Mouse (Mus musculus) midbrain, embryonic 14.5 days (tissue): ENCODE measurements around the gene Slc43a1. TPM values are rescaled to one million over a fixed set of nuclear protein-coding genes. Genes with fewer than 3 reads are reported as not detected.

Experiments used
- ATAC-seq: fragments of 200-750 bp; cut with Nextera tagmentation; 2 replicates; pipeline ENCODE4 v1.8.0; 2017; ENCODE audit warnings: moderate number of reproducible peaks, moderate library complexity; ENCODE audit not compliant: low FRiP score, low TSS enrichment
- DNase-seq: peaks from one replicate; pipeline ENCODE4 v3.0.0-alpha.2; 2015
- H3K27ac ChIP-seq: fragments of 300-500 bp; sonication (generic); replicated peaks from 2 replicates; pipeline ENCODE4 v1.5.1; 2014; ENCODE audit warnings: mild to moderate bottlenecking, low read depth, low read length, moderate library complexity
- H3K27me3 ChIP-seq: fragments of 300-500 bp; sonication (generic); 2 replicates; pipeline ENCODE4 v1.6.1; 2014; ENCODE audit warnings: low read length, control low read depth, mixed read lengths; ENCODE audit not compliant: control insufficient read depth, insufficient read depth
- H3K36me3 ChIP-seq: fragments of 300-500 bp; sonication (generic); 2 replicates; pipeline ENCODE4 v1.6.1; 2014; ENCODE audit warnings: low read length, control low read depth; ENCODE audit not compliant: control insufficient read depth, insufficient read depth
- H3K4me1 ChIP-seq: fragments of 300-500 bp; sonication (generic); 2 replicates; pipeline ENCODE4 v1.6.1; 2014; ENCODE audit warnings: mild to moderate bottlenecking, antibody characterized with exemption, low read length, control low read depth; ENCODE audit not compliant: control insufficient read depth, insufficient read depth
- H3K4me2 ChIP-seq: fragments of 300-500 bp; sonication (generic); 2 replicates; pipeline ENCODE4 v1.6.1; 2014; ENCODE audit warnings: mild to moderate bottlenecking, low read length, moderate library complexity
- H3K4me3 ChIP-seq: fragments of 300-500 bp; sonication (generic); replicated peaks from 2 replicates; pipeline ENCODE4 v1.5.1; 2014; ENCODE audit warnings: low read depth, low read length
- H3K9ac ChIP-seq: fragments of 300-500 bp; sonication (generic); replicated peaks from 2 replicates; pipeline ENCODE4 v1.6.1; 2014; ENCODE audit warnings: mild to moderate bottlenecking, low read length, moderate library complexity
- H3K9me3 ChIP-seq: fragments of 300-500 bp; sonication (generic); 2 replicates; pipeline ENCODE4 v1.6.1; 2016; ENCODE audit warnings: low read length, control low read depth, mixed read lengths; ENCODE audit not compliant: control insufficient read depth
- WGBS: fragments of 180-500 bp; shearing (Covaris S2); extraction: QIAGEN DNeasy Blood & Tissue Kit; methylation state at CpG from one replicate; pipeline ENCODE4 v1.1.7; 2014; 5-methylcytosine and 5-hydroxymethylcytosine counted together
- polyA plus RNA-seq: library from polyadenylated mRNA; unstranded; fragments of >200 nt; fragmentation: Nextera tagmentation; extraction: Ambion mirVana; gene quantifications from 2 replicates; pipeline ENCODE4 v1.2.1, GENCODE M21; 2014

Gene Slc43a1
- polyA plus RNA-seq, 1 experiment from 2014 or later: 2.4 TPM

- DNase-seq (peak; percentile 25), ATAC-seq (no peak)
- H3K36me3 ChIP-seq: no peaks in the 10 kb centered on the region
- H3K4me1 ChIP-seq: peaks cover 14% of the 10 kb centered on the region
- H3K4me3 ChIP-seq: peak overlapping the region; percentile 50
- H3K9me3 ChIP-seq: no peaks in the 10 kb centered on the region
- WGBS: under 1% methylated on average over 47 of the region's 47 CpGs
- H3K27me3 ChIP-seq: peaks cover 44% of the 10 kb centered on the region
- peak overlapping the region; percentile 50 for H3K9ac ChIP-seq
- H3K27ac ChIP-seq: no peak overlapping the region
- peak overlapping the region; percentile 88 for H3K4me2 ChIP-seq
Measured at GRCm38 (mm10) chr2:84838993-84839980, 637 bp downstream of the Slc43a1 start.

- peaks cover 14% of the 10 kb centered on the region for H3K4me1 ChIP-seq
- WGBS: under 1% methylated on average over 54 of the region's 54 CpGs
- no peaks in the 10 kb centered on the region for H3K9me3 ChIP-seq
- H3K4me2 ChIP-seq: peak overlapping the region; percentile 88
- H3K9ac ChIP-seq: peak overlapping the region; percentile 50
- H3K36me3 ChIP-seq: no peaks in the 10 kb centered on the region
- H3K27ac ChIP-seq: no peak overlapping the region
- DNase-seq: peak; percentile 73
- H3K27me3 ChIP-seq: peaks cover 44% of the 10 kb centered on the region
- peak; percentile 71 for ATAC-seq
- H3K4me3 ChIP-seq: peak overlapping the region; percentile 50
Measured at GRCm38 (mm10) chr2:84840016-84840747, 1.5 kb downstream of the Slc43a1 start.

- ATAC-seq: no peak; the same call in 1 of the 2 replicates
- H3K36me3 ChIP-seq: no peaks in the 10 kb centered on the region
- WGBS: 11% methylated on average over 17 of the region's 17 CpGs
- H3K4me1 ChIP-seq: peaks cover 14% of the 10 kb centered on the region
- no peak overlapping the region for H3K27ac ChIP-seq
- peak overlapping the region; percentile 50 for H3K4me3 ChIP-seq
- H3K27me3 ChIP-seq: peaks cover 44% of the 10 kb centered on the region
- H3K4me2 ChIP-seq: peak overlapping the region; percentile 88
- no peak for DNase-seq
- H3K9me3 ChIP-seq: no peaks in the 10 kb centered on the region
- H3K9ac ChIP-seq: peak overlapping the region; percentile 50; the same call in 1 of the 2 replicates
Measured at GRCm38 (mm10) chr2:84840748-84841563, 2.3 kb downstream of the Slc43a1 start.

- Histone ChIP-seq H3K4me3 (no peak overlapping the region), H3K4me2 (no peak overlapping the region), H3K9ac (no peak overlapping the region), H3K9me3 (no peaks in the 10 kb centered on the region), H3K27ac (no peak overlapping the region), H3K36me3 (no peaks in the 10 kb centered on the region), H3K27me3 (peaks cover 44% of the 10 kb centered on the region), H3K4me1 (peaks cover 14% of the 10 kb centered on the region)
- DNase-seq: no peak
- ATAC-seq: no peak
Measured at GRCm38 (mm10) chr2:84841905-84842304, 3.3 kb downstream of the Slc43a1 start.

- H3K27ac ChIP-seq: no peak overlapping the region
- no peak overlapping the region for H3K4me3 ChIP-seq
- peaks cover 28% of the 10 kb centered on the region for H3K27me3 ChIP-seq
- ATAC-seq: no peak
- DNase-seq: no peak
- no peaks in the 10 kb centered on the region for H3K9me3 ChIP-seq
- peaks cover 14% of the 10 kb centered on the region for H3K4me1 ChIP-seq
- H3K4me2 ChIP-seq: no peak overlapping the region
- 95% methylated on average over 6 of the region's 6 CpGs for WGBS
- H3K9ac ChIP-seq: no peak overlapping the region
- no peaks in the 10 kb centered on the region for H3K36me3 ChIP-seq
Measured at GRCm38 (mm10) chr2:84843654-84844053, 5.0 kb downstream of the Slc43a1 start.

- no peak overlapping the region for H3K9ac ChIP-seq
- 93% methylated on average over 1 of the region's 1 CpGs for WGBS
- peaks cover 12% of the 10 kb centered on the region for H3K27me3 ChIP-seq
- H3K4me1 ChIP-seq: peaks cover 5% of the 10 kb centered on the region; the same call in 1 of the 2 replicates
- no peaks in the 10 kb centered on the region for H3K36me3 ChIP-seq
- no peak overlapping the region for H3K4me3 ChIP-seq
- no peak overlapping the region for H3K4me2 ChIP-seq
- ATAC-seq: no peak
- H3K27ac ChIP-seq: no peak overlapping the region
- H3K9me3 ChIP-seq: no peaks in the 10 kb centered on the region
- DNase-seq: no peak
Measured at GRCm38 (mm10) chr2:84845226-84845625, 6.6 kb downstream of the Slc43a1 start.

- Histone ChIP-seq H3K4me2 (no peak overlapping the region), H3K4me1 (no peaks in the 10 kb centered on the region), H3K27me3 (no peaks in the 10 kb centered on the region), H3K36me3 (no peaks in the 10 kb centered on the region), H3K9me3 (no peaks in the 10 kb centered on the region), H3K9ac (no peak overlapping the region), H3K4me3 (no peak overlapping the region), H3K27ac (no peak overlapping the region)
- DNase-seq: no peak
- no peak for ATAC-seq
- 62% methylated on average over 7 of the region's 7 CpGs for WGBS
Measured at GRCm38 (mm10) chr2:84850407-84851129, 11.9 kb downstream of the Slc43a1 start.
